Mouse (Mus musculus) right cerebral cortex, postnatal 10 days (tissue): ENCODE data around the gene Olfr1130.
"Not testable (repeated sequence)": the region's sequence is repeated elsewhere in the genome, so short reads cannot be mapped to it uniquely, and the experiment has no call there.

ENCODE experiments used
- DNase-seq, 2 experiments: peaks; one replicate each; pipeline ENCODE4 v3.0.0; 2021; ENCODE audit warnings: low spot score in 2 of 2

Olfr1130 gene

DNA sequence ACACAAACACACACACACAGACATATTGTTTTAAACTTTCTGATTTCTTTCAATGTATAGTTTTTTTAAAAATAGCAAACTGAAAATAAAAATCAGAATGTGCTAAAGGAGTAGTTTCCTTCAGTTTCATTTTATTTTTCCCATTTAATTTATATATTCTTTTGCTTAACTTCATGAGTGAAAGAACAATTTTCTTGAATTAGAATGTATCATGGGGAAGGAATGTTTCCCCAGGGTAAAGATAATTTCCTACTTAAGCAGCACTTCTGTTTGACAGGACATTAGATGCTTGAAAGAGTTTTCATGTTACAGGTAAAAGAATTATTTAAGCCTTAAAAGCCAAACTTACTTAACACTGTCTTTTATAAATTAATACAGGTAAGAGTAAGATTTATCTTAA lies at the start of gene Olfr1130:
Gene Olfr1130, plus strand, starts transcription at position 301 of the 400 bp plus-strand sequence.
- not testable (repeated sequence) for DNase-seq

DNA sequence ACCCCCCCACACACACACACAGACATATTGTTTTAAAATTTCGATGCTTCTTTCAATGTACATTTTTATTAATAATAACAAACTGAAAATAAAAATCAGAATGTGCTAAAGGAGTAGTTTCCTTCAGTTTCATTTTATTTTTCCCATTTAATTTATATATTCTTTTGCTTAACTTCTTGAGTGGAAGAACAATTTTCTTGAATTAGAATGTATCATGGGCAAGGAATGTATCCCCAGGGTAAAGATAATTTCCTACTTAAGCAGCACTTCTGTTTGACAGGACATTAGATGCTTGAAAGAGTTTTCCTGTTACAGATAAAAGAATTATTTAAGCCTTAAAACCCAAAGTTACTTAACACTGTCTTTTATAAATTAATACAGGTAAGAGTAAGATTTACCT lies 32.4 kb upstream of the Olfr1130 start, which contains the start of gene Olfr1129:
Gene Olfr1129, plus strand, starts transcription at position 301 of the 400 bp plus-strand sequence.
- not testable (repeated sequence) for DNase-seq

DNA sequence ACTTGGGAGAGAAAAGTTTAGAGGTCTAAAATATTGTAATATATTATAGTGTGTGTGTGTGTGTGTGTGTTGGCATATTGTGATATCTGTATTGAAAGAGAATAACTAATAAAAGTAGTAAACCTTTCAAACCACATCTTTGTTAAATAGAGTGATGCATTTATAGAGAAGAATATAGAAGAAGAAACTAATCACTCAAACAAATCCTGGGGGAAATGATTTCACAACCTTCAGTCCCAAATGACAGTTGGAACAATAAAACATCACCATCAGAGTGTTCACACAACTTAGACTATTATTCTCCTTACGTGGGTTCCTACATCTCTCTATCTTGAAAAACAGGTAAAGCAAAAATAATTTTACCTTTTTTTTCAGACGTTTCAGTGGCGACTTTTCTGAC lies 20.8 kb downstream of the Olfr1130 start, which contains the start of gene Olfr1131:
Gene Olfr1131, plus strand, starts transcription at position 301 of the 400 bp plus-strand sequence.
- no peak for DNase-seq

DNA sequence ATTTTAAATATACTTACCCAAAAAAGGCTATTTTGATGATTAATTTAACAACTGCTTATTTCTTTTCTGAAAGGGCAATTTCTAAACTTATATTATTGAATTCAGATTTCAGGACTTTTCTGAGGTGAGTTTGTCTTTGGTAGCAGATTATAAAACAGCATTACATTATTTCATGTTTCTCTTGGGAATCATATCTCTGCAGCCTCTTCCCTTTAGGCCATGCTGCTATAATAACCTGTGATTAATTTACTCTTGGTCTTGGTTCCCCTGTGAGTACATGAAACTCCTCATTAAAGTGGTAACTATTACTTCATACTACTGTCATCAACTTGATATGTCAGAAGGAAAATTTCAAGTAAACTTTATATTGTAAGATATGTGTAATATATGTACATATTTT lies 31.4 kb downstream of the Olfr1130 start, which contains the start of gene Olfr1132:
Gene Olfr1132, minus strand, starts transcription at position 101 of the 400 bp plus-strand sequence.
- DNase-seq = no peak

DNA sequence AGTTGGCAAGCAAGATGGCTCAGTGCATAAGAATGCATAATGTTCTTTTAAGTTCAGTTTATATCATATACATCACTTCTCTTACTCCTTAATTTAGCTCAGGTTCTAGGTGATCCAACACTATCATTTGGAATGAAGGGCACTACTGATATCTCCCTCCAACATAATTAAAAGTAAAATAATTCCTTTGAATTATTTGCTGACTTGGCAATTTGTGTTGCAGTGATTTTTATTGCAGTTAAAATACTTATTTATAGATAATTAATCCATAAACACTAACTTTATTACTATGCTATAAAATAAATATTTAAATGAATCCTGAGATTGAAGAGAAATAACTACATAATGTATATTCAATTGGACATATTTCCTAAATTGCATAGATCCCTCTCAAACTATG lies 36.4 kb downstream of the Olfr1130 start:
- no peak for DNase-seq

DNA sequence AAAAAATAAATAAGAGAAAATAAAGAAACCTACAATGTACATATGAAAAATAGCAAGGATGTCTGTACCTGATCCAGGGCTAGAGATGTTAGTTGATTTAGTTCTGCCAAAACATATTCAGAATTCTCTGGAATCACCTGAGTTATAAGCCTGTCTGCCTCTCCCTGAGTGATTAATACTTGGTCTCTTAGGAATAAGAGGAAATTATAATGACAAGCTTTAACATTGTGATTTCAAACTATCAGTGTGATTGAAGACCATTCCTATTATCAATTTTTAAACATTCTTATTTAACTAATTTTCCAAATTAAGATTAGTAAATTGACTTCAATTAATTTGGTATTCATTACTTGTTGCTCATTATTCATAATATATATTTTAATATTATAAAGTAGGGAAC lies 41.3 kb downstream of the Olfr1130 start, which contains the start of gene Olfr1133:
Gene Olfr1133, minus strand, starts transcription at position 101 of the 400 bp plus-strand sequence.
- DNase-seq = no peak

DNA sequence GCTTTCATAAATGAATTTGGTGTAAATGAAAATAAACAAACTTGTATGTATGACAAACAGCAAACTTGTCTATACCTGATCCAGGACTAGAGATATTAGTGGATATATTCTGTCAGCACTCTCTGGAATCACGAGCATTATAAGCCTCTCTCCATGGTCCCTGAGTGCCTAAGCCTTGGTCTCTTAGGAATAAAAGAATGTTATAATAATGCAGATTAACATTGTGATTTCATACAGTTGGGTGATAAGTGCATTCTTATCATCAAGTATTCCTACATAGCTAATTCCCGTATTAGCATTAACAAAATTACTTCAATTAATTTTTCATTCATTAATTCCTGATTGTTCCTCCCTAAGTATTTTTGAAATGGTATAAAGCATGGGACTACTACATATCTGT lies 52.3 kb downstream of the Olfr1130 start, which contains the start of gene Olfr1134:
Gene Olfr1134, minus strand, starts transcription at position 101 of the 400 bp plus-strand sequence.
- DNase-seq = no peak
